Mouse (Mus musculus) MEL (cell line): ENCODE measurements at regions not wholly inside any gene's neighbourhood (a gene's known extent, or its start where the extent isn't known, plus 50 kb on each side); places are given as distances from the start of the nearest gene placed in this dataset.

Experiments used
- DNase-seq: peaks from one replicate; pipeline ENCODE4 v3.0.0; 2011; ENCODE audit warnings: low read depth, low spot score
- H3K27ac ChIP-seq: 2 replicates; pipeline ENCODE4 v1.5.1; 2012; ENCODE audit warnings: low read depth, mild to moderate bottlenecking, control low read depth, low read length, moderate library complexity; ENCODE audit not compliant: control insufficient read depth
- H3K27me3 ChIP-seq, 2 experiments: fragments of 150-350 bp in 1 of 2; sonication (generic) in 1 of 2; 2 replicates each; pipeline ENCODE4 v1.6.1; 2012; ENCODE audit warnings: low read length in 2 of 2, mild to moderate bottlenecking in 2 of 2, improper control_type of control experiment in 1 of 2, moderate library complexity in 1 of 2; ENCODE audit not compliant: insufficient read depth in 2 of 2, control insufficient read depth in 1 of 2
- H3K36me3 ChIP-seq, 2 experiments: 2 replicates each; pipeline ENCODE4 v1.6.1; 2012 to 2014; ENCODE audit warnings: low read length in 2 of 2, improper control_type of control experiment in 1 of 2, inconsistent platforms in 1 of 2, mild to moderate bottlenecking in 1 of 2; ENCODE audit not compliant: insufficient read depth in 2 of 2, control insufficient read depth in 1 of 2
- H3K4me1 ChIP-seq, 2 experiments: fragments of 150-350 bp in 1 of 2; sonication (generic) in 1 of 2; 2 replicates each; pipeline ENCODE4 v1.6.1; 2012; ENCODE audit warnings: low read length in 2 of 2, improper control_type of control experiment in 1 of 2, mild to moderate bottlenecking in 1 of 2; ENCODE audit not compliant: insufficient read depth in 2 of 2, control insufficient read depth in 1 of 2
- H3K4me3 ChIP-seq, 2 experiments: fragments of 150-350 bp in 1 of 2; sonication (generic) in 1 of 2; 2 replicates each; pipeline ENCODE4 v1.5.1; 2012; ENCODE audit warnings: low read depth in 2 of 2, low read length in 2 of 2, mild to moderate bottlenecking in 2 of 2, moderate library complexity in 2 of 2, control low read depth in 1 of 2, improper control_type of control experiment in 1 of 2; ENCODE audit not compliant: control insufficient read depth in 1 of 2, insufficient read depth in 1 of 2
- H3K79me2 ChIP-seq: 2 replicates; pipeline ENCODE4 v1.6.1; 2012; ENCODE audit warnings: mild to moderate bottlenecking, low read length, moderate library complexity; ENCODE audit not compliant: control insufficient read depth, poor library complexity, insufficient read depth
- H3K9ac ChIP-seq: 2 replicates; pipeline ENCODE4 v1.6.1; 2012; ENCODE audit warnings: low read depth, mild to moderate bottlenecking, control low read depth, low read length, moderate library complexity; ENCODE audit not compliant: control insufficient read depth, poor library complexity, severe bottlenecking
- H3K9me3 ChIP-seq: fragments of 150-350 bp; sonication (generic); replicated peaks from 2 replicates; pipeline ENCODE4 v1.6.1; 2012; ENCODE audit warnings: mild to moderate bottlenecking, low read length, improper control_type of control experiment, moderate library complexity; ENCODE audit not compliant: insufficient read depth
- BHLHE40 ChIP-seq: IDR thresholded peaks from 2 replicates; pipeline ENCODE4 v1.6.1; 2012; ENCODE audit warnings: low read depth, mild to moderate bottlenecking, inconsistent platforms, low read length, improper control_type of control experiment, borderline replicate concordance
- CHD2 ChIP-seq: IDR thresholded peaks from 2 replicates; pipeline ENCODE4 v1.6.1; 2011; ENCODE audit warnings: low read length, improper control_type of control experiment
- CTCF ChIP-seq, 3 experiments: IDR thresholded peaks in 2 of 3; conservative IDR thresholded peaks in 1 of 3; 2 replicates each; pipeline ENCODE4 v1.5.1; 2011 to 2012; ENCODE audit warnings: low read length in 3 of 3, low read depth in 2 of 3, mild to moderate bottlenecking in 2 of 3, improper control_type of control experiment in 1 of 3, inconsistent platforms in 1 of 3, mixed read lengths in 1 of 3, moderate library complexity in 1 of 3; ENCODE audit not compliant: control insufficient read depth in 1 of 3, insufficient read depth in 1 of 3, poor library complexity in 1 of 3, severe bottlenecking in 1 of 3
- E2F4 ChIP-seq: IDR thresholded peaks from 2 replicates; pipeline ENCODE4 v1.6.1; 2011; ENCODE audit warnings: low read depth, low read length, improper control_type of control experiment, borderline replicate concordance
- ETS1 ChIP-seq: IDR thresholded peaks from 2 replicates; pipeline ENCODE4 v1.6.1; 2012; ENCODE audit warnings: low read depth, mild to moderate bottlenecking, inconsistent platforms, low read length, improper control_type of control experiment, moderate library complexity
- JUND ChIP-seq: IDR thresholded peaks from 2 replicates; pipeline ENCODE4 v1.6.1; 2011; ENCODE audit warnings: low read depth, mild to moderate bottlenecking, improper control_type of control experiment, low read length
- KAT2A ChIP-seq: conservative IDR thresholded peaks from 2 replicates; pipeline ENCODE4 v1.6.1; 2012; ENCODE audit warnings: low read depth, low read length, improper control_type of control experiment, inconsistent platforms
- MAX ChIP-seq: IDR thresholded peaks from 2 replicates; pipeline ENCODE4 v1.6.1; 2011; ENCODE audit warnings: low read length, improper control_type of control experiment
- MEF2A ChIP-seq: IDR thresholded peaks from 2 replicates; pipeline ENCODE4 v1.6.1; 2014; ENCODE audit warnings: low read depth, mild to moderate bottlenecking, inconsistent platforms, low read length, improper control_type of control experiment; ENCODE audit not compliant: poor library complexity, insufficient replicate concordance, severe bottlenecking; ENCODE audit errors: extremely low read depth
- MXI1 ChIP-seq: IDR thresholded peaks from 2 replicates; pipeline ENCODE4 v1.6.1; 2011; ENCODE audit warnings: mild to moderate bottlenecking, low read depth, low read length, improper control_type of control experiment
- NELFE ChIP-seq: IDR thresholded peaks from 2 replicates; pipeline ENCODE4 v1.6.1; 2011; ENCODE audit warnings: low read depth, low read length, improper control_type of control experiment
- NRF1 ChIP-seq: IDR thresholded peaks from 2 replicates; pipeline ENCODE4 v1.6.1; 2014; ENCODE audit warnings: low read depth, mild to moderate bottlenecking, inconsistent platforms, low read length, improper control_type of control experiment, moderate library complexity; ENCODE audit not compliant: poor library complexity, insufficient read depth, severe bottlenecking
- POLR2AphosphoS5 ChIP-seq: IDR thresholded peaks from 2 replicates; pipeline ENCODE4 v1.6.1; 2012; ENCODE audit warnings: low read depth, borderline replicate concordance, mild to moderate bottlenecking, inconsistent platforms, low read length, moderate library complexity, mixed read lengths
- RCOR1 ChIP-seq: IDR thresholded peaks from 2 replicates; pipeline ENCODE4 v1.6.1; 2012; ENCODE audit warnings: low read depth, mild to moderate bottlenecking, inconsistent platforms, low read length, improper control_type of control experiment
- SIN3A ChIP-seq: IDR thresholded peaks from 2 replicates; pipeline ENCODE4 v1.6.1; 2012; ENCODE audit warnings: low read length, improper control_type of control experiment, inconsistent platforms
- SMC3 ChIP-seq: IDR thresholded peaks from 2 replicates; pipeline ENCODE4 v1.6.1; 2011; ENCODE audit warnings: low read depth, low read length, improper control_type of control experiment
- TAL1 ChIP-seq: IDR thresholded peaks from 2 replicates; pipeline ENCODE4 v1.6.1; 2012; ENCODE audit warnings: mild to moderate bottlenecking, inconsistent platforms, low read length, moderate library complexity, mixed read lengths
- TBP ChIP-seq: IDR thresholded peaks from 2 replicates; pipeline ENCODE4 v1.8.0; 2011; ENCODE audit warnings: low read depth, low read length, improper control_type of control experiment
- UBTF ChIP-seq: IDR thresholded peaks from 2 replicates; pipeline ENCODE4 v1.6.1; 2012; ENCODE audit warnings: low read depth, mild to moderate bottlenecking, inconsistent platforms, low read length, improper control_type of control experiment, moderate library complexity, borderline replicate concordance; ENCODE audit not compliant: insufficient read depth
- ZKSCAN1 ChIP-seq: IDR thresholded peaks from 2 replicates; pipeline ENCODE4 v1.6.1; 2012; ENCODE audit warnings: low read depth, mild to moderate bottlenecking, inconsistent platforms, low read length, improper control_type of control experiment, moderate library complexity
- ZMIZ1 ChIP-seq: IDR thresholded peaks from 2 replicates; pipeline ENCODE4 v1.6.1; 2012; ENCODE audit warnings: low read depth, mild to moderate bottlenecking, inconsistent platforms, low read length, improper control_type of control experiment, moderate library complexity
- ZNF384 ChIP-seq: IDR thresholded peaks from 2 replicates; pipeline ENCODE4 v1.6.1; 2012; ENCODE audit warnings: low read depth, mild to moderate bottlenecking, inconsistent platforms, low read length, improper control_type of control experiment

DNA sequence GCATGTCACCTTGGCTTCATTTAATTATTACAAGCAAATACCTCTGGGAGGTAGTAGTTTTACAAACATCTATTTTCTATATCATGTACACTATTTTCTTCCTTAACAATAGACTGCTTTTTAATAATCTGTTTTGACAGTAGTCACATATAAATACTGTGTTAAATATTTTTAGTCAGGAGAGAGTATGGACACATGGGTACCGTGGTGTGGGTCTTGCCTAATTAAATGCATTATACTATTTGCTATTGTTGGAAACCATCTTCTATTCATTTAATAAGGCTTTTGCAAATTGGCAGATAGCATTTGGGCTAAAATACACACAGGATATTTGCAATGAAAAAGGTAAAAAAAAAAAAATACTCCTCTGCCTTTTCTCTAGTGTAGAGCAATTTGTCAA, 222.3 kb downstream of the Isl1 start:
- TF ChIP-seq BHLHE40 (no peak), JUND (no peak), SMC3 (no peak), UBTF (no peak), TBP (no peak), ZMIZ1 (no peak)
- TF ChIP-seq, all 39 proteins: peak for 0
- DNase-seq, result no peak
- H3K79me2 ChIP-seq, result no peaks in the 10 kb centered on the region
- H3K4me1 ChIP-seq, result no peaks in the 10 kb centered on the region
- no peaks in the 10 kb centered on the region for H3K27me3 ChIP-seq
- H3K9ac ChIP-seq, result no peak overlapping the region
- no peak overlapping the region for H3K27ac ChIP-seq
- no peak overlapping the region for H3K4me3 ChIP-seq
- H3K9me3 ChIP-seq, result no peaks in the 10 kb centered on the region
- no peaks in the 10 kb centered on the region for H3K36me3 ChIP-seq

DNA sequence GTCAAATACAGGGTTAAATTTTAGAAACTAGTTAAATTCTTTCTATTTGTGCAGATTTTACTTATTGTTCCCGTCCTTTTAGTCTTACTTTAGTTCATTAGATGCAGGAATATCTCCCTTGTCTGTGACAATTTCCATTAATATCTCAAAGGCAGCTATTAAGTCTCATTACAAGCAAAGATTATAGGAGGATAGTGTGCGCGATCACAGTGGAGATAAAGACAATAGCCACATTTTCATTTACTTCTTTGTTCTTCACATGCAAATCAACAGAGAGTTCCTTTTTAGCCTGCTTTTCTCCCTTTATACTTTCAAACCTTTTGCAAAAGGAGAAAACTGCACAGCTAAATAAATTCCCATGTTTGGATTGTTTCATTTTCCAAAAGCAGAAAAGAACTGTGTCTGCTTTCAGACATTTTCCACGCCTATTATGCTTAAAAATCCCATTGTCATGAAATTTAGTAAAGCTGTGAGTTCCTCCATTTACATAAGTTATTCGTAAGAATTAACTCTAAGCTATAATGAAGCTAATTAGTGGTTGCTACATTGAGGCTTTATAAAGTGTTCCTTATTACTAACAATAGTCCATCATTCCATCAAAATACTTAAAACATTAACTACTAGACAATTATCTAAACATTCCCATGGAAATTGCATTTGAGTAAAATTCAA, 252.4 kb downstream of the Isl1 start:
- no peak for TF ChIP-seq MEF2A
- TF ChIP-seq BHLHE40, result no peak
- TF ChIP-seq NELFE, result no peak
- TF ChIP-seq ZNF384, result no peak
- TF ChIP-seq ZKSCAN1, result no peak
- no peak for TF ChIP-seq RCOR1
- H3K4me1 ChIP-seq, result no peaks in the 10 kb centered on the region
- no peak for DNase-seq
- H3K4me3 ChIP-seq, result no peak overlapping the region
- no peak overlapping the region for H3K27ac ChIP-seq
- H3K79me2 ChIP-seq, result no peaks in the 10 kb centered on the region
- no peaks in the 10 kb centered on the region for H3K36me3 ChIP-seq
- no peaks in the 10 kb centered on the region for H3K9me3 ChIP-seq
- H3K27me3 ChIP-seq, result no peaks in the 10 kb centered on the region
- H3K9ac ChIP-seq, result no peak overlapping the region

DNA sequence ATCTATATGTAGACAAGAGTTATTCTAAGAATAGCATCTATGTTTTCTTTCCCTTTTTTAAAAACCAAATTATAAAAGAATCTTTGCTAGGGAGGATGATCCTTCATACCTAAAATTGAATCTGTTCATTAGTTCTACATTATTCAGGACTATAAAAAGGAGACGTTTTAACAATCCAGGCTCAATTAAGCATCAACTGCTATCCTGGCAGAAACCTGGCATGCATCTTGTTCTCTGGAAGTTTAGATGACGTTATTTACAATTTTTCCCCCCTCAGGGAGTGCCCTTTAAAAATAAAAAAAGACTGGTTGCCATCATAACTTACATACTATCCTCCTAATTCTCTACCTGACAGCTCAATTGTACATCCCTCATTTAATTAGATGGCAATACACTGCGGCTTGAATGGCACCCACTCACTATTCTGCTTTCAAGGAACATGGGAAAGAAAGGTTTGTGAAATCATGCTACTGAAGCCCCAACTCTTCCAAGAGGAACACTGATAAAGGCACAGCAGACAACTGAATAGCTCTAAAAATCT, 253.3 kb downstream of the Isl1 start:
- no peak overlapping the region for H3K27ac ChIP-seq
- no peak overlapping the region for H3K4me3 ChIP-seq
- H3K79me2 ChIP-seq, result no peaks in the 10 kb centered on the region
- no peak for TF ChIP-seq CTCF (IDR thresholded peaks at IDR 0.05 in 2 of 3, conservative IDR thresholded peaks at IDR 0.05 in 1 of 3; ENCODE audit: control insufficient read depth in 1 of 3, insufficient read depth in 1 of 3, low read depth in 2 of 3, low read length in 3 of 3, poor library complexity in 1 of 3, severe bottlenecking in 1 of 3)
- no peak for TF ChIP-seq MAX
- TF ChIP-seq MXI1, result no peak
- TF ChIP-seq CHD2, result no peak
- no peak for TF ChIP-seq POLR2AphosphoS5
- TF ChIP-seq NRF1, result no peak
- TF ChIP-seq BHLHE40, result no peak
- no peak for TF ChIP-seq ETS1
- TF ChIP-seq ZNF384, result no peak
- no peak for TF ChIP-seq E2F4
- no peak for TF ChIP-seq KAT2A
- TF ChIP-seq TAL1, result no peak
- TF ChIP-seq SIN3A, result no peak
- TF ChIP-seq ZMIZ1, result no peak
- H3K27me3 ChIP-seq, result no peaks in the 10 kb centered on the region
- H3K9ac ChIP-seq, result no peak overlapping the region
- no peaks in the 10 kb centered on the region for H3K4me1 ChIP-seq
- H3K9me3 ChIP-seq, result no peaks in the 10 kb centered on the region
- H3K36me3 ChIP-seq, result no peaks in the 10 kb centered on the region
- DNase-seq, result no peak
